Mouse (Mus musculus): ENCODE data around the gene Otos. TPM values are rescaled to one million over a fixed set of nuclear protein-coding genes. Genes with fewer than 3 reads are reported as not detected.
A peak's percentile ranks its signal among the peaks of the same experiment; 100 is the strongest.

The Otos gene
- polyA plus RNA-seq, 1 experiment from 2014 or later = 0.43 TPM

DNA sequence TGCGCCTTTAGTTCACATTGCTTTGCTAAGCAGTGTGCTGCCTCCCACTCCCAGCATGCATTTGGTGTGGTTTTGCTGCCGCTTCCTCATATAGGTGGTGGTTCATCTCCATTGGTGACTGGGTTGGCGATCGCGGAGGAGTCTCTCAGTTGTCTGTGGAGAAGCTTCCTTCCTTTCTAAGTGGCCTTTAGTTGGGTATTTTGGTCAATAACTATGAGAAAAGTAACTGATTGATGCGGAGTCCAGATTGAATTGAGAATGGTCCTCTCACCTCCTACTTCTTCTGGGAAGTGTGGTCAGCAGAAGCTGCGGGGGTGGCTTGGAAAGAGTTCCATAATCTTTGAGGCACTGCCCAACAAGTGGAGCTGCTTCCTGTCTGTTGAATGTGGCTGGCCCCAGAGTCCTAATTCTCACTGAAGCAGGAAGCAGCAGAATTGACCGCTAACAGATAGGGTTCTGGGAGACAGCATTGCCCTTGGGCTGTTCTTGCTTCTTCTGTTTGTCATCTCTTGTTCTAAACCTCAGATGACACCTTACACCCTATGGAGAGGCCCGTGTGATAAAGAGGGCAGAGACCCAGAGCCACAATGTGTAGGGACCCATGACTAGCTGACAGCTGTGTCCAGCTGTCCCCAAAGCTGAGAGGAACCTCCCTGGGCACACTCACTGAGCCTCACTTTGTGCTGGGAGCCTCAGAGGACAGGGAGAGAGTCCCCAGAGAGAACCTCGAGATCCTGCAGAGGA is 27.5 kb upstream of the Otos start:
- no peaks in the 10 kb centered on the region for H3K27me3 ChIP-seq (ENCODE audit: control insufficient read depth, insufficient read depth, low read length)
- no peaks in the 10 kb centered on the region for H3K36me3 ChIP-seq (ENCODE audit: control insufficient read depth, insufficient read depth, low read length)
- no peak overlapping the region for H3K9ac ChIP-seq (ENCODE audit: low read depth, low read length)
- H3K9me3 ChIP-seq (ENCODE audit: control insufficient read depth, low read length) = no peaks in the 10 kb centered on the region
- 72% methylated on average over 10 of the region's 10 CpGs for WGBS
- no peak overlapping the region for H3K4me2 ChIP-seq (replicated peaks; ENCODE audit: low read depth, low read length)
- no peak overlapping the region for H3K27ac ChIP-seq (ENCODE audit: low read depth, low read length)
- peaks cover 6% of the 10 kb centered on the region; the same call in 1 of the 2 replicates for H3K4me1 ChIP-seq (ENCODE audit: control insufficient read depth, insufficient read depth, low read length)
- no peak overlapping the region for H3K4me3 ChIP-seq (ENCODE audit: low read length)
- 0 out of 2 replicates have a peak, but pooled peaks have one; percentile 26 for ATAC-seq (ENCODE audit: low FRiP score, low TSS enrichment)

DNA sequence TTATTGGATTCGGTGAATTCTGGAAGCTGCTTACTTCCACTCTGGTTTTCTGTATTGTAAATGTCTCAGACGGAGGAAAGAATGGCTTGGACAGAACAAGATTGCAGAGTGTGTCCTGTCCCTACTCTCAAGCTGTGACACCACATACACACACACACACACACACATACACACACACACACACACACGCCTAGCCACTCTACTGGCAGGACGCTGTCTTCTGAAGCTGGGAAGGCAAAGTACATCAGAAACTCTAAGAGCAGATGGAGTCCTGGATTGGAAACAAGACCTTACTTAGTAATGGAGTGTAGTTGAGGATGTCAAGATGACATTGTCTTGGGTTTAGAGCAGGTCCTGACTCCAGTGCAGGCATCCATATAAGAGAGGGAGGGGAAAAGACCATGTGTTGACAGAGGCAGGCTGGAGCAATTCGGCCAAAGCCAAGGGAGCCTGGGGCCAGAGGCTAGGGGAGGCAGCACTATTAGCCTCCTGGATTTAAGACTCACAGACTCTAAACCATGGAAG is 24.7 kb upstream of the Otos start:
- Histone ChIP-seq H3K4me1 (ENCODE audit: control insufficient read depth, insufficient read depth, low read length) (no peaks in the 10 kb centered on the region), H3K4me2 (replicated peaks; ENCODE audit: low read depth, low read length) (no peak overlapping the region), H3K9me3 (ENCODE audit: control insufficient read depth, low read length) (no peaks in the 10 kb centered on the region), H3K27ac (ENCODE audit: low read depth, low read length) (no peak overlapping the region), H3K9ac (ENCODE audit: low read depth, low read length) (no peak overlapping the region), H3K27me3 (ENCODE audit: control insufficient read depth, insufficient read depth, low read length) (no peaks in the 10 kb centered on the region), H3K4me3 (ENCODE audit: low read length) (no peak overlapping the region), H3K36me3 (ENCODE audit: control insufficient read depth, insufficient read depth, low read length) (no peaks in the 10 kb centered on the region)
- no peak for ATAC-seq (ENCODE audit: low FRiP score, low TSS enrichment)
- WGBS = 82% methylated on average over 5 of the region's 5 CpGs

DNA sequence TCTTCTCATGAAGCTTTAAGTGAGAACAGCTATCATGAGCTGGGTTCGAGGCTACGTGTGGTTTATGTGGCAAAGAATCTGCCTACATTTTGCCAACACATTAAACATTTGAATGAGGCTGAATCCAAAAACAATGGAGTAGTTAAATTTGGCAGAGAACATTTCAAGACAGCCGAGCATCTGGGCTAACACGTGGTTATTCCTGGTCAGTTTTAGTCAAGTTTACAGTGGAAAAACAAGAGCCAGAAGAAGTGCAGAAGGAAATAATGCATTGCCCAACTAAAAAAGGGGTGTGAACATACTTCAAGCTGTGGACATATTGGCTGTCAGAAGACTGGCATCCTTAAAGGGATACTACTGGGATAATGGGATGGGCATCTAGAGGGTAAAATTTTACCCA is 22.7 kb upstream of the Otos start:
- H3K9ac ChIP-seq (ENCODE audit: low read depth, low read length) = no peak overlapping the region
- no peak overlapping the region for H3K4me3 ChIP-seq (ENCODE audit: low read length)
- no peak overlapping the region for H3K4me2 ChIP-seq (replicated peaks; ENCODE audit: low read depth, low read length)
- H3K27ac ChIP-seq (ENCODE audit: low read depth, low read length) = no peak overlapping the region
- 91% methylated on average over 4 of the region's 4 CpGs for WGBS
- no peak for ATAC-seq (ENCODE audit: low FRiP score, low TSS enrichment)
- H3K9me3 ChIP-seq (ENCODE audit: control insufficient read depth, low read length) = no peaks in the 10 kb centered on the region
- no peaks in the 10 kb centered on the region for H3K36me3 ChIP-seq (ENCODE audit: control insufficient read depth, insufficient read depth, low read length)
- H3K27me3 ChIP-seq (ENCODE audit: control insufficient read depth, insufficient read depth, low read length) = no peaks in the 10 kb centered on the region
- no peaks in the 10 kb centered on the region for H3K4me1 ChIP-seq (ENCODE audit: control insufficient read depth, insufficient read depth, low read length)

DNA sequence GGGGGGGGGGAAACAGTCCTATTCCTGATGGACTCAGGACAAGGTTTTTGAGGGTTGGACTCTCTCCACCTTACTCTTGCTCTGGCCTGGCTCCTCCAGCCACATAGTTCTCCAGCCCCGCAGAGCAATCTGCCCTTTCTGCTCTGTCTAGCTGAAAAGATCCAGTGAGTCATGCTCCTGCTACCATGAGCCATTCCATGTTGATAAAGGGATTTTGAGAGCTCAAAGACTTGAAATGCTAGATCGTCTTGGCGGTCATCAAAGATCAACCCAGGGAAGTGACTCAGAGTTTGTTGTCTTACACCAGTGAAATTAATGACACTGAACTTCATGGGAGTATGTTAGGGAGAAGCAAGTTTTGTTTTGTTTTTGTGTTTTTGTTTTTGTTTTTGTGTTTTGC is 20.8 kb upstream of the Otos start:
- 93% methylated on average over 3 of the region's 3 CpGs for WGBS
- no peak for ATAC-seq (ENCODE audit: low FRiP score, low TSS enrichment)
- H3K4me3 ChIP-seq (ENCODE audit: low read length) = no peak overlapping the region

DNA sequence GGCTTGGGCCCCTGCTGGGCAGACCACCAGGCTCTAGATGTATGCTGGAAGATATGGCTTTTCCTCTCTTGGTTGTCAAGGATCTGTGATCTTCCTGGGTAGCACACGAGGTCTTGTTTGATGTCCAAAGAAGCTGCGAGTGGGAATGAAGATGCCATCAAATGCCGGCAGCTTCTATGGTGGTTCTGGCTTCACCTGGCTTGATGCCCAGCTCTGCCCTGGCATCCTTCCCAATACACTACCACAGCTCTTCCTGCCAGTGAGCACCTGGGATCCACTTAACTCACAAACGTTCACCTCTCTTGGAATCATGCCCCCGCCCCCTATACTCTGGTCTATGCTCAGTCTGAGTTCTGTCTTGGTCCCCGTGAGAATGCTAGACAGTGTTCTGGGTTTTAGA is 18.5 kb upstream of the Otos start:
- ATAC-seq (ENCODE audit: low FRiP score, low TSS enrichment) = no peak
- Histone ChIP-seq H3K27me3 (ENCODE audit: control insufficient read depth, insufficient read depth, low read length) (no peaks in the 10 kb centered on the region), H3K9me3 (ENCODE audit: control insufficient read depth, low read length) (no peaks in the 10 kb centered on the region), H3K4me1 (ENCODE audit: control insufficient read depth, insufficient read depth, low read length) (no peaks in the 10 kb centered on the region), H3K36me3 (ENCODE audit: control insufficient read depth, insufficient read depth, low read length) (no peaks in the 10 kb centered on the region), H3K4me2 (replicated peaks; ENCODE audit: low read depth, low read length) (no peak overlapping the region), H3K4me3 (ENCODE audit: low read length) (no peak overlapping the region), H3K27ac (ENCODE audit: low read depth, low read length) (no peak overlapping the region), H3K9ac (ENCODE audit: low read depth, low read length) (no peak overlapping the region)
- 83% methylated on average over 6 of the region's 6 CpGs for WGBS

More for the DNA sequence above, 20.8 kb upstream of the Otos start:
- H3K9ac ChIP-seq (ENCODE audit: low read depth, low read length) = no peak overlapping the region
- no peak overlapping the region for H3K27ac ChIP-seq (ENCODE audit: low read depth, low read length)
- H3K9me3 ChIP-seq (ENCODE audit: control insufficient read depth, low read length) = no peaks in the 10 kb centered on the region
- no peaks in the 10 kb centered on the region for H3K36me3 ChIP-seq (ENCODE audit: control insufficient read depth, insufficient read depth, low read length)
- no peak overlapping the region for H3K4me2 ChIP-seq (replicated peaks; ENCODE audit: low read depth, low read length)
- no peaks in the 10 kb centered on the region for H3K27me3 ChIP-seq (ENCODE audit: control insufficient read depth, insufficient read depth, low read length)
- no peaks in the 10 kb centered on the region for H3K4me1 ChIP-seq (ENCODE audit: control insufficient read depth, insufficient read depth, low read length)

DNA sequence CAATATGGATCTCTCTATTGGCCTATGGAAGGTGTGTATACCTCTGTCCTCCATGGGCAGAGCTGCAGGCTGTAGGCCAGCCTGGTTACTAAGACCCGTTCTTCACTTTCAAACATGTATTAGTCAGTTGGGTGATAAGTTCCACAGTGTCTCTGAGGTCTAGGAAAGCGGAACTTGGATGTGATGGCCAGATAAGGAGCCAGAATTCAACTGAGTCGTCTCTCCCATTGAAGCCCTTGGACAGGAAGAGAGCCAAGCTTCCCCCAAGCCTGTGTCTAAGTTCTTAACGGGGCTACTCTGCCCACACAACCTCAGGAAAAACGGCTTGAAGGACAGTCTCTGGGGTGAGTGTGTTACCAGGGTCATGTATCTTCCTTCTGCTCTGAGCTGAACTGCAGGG is 10.8 kb upstream of the Otos start:
- Histone ChIP-seq H3K4me1 (ENCODE audit: control insufficient read depth, insufficient read depth, low read length) (no peaks in the 10 kb centered on the region), H3K27me3 (ENCODE audit: control insufficient read depth, insufficient read depth, low read length) (no peaks in the 10 kb centered on the region), H3K4me2 (replicated peaks; ENCODE audit: low read depth, low read length) (no peak overlapping the region), H3K9me3 (ENCODE audit: control insufficient read depth, low read length) (no peaks in the 10 kb centered on the region), H3K4me3 (ENCODE audit: low read length) (no peak overlapping the region), H3K36me3 (ENCODE audit: control insufficient read depth, insufficient read depth, low read length) (no peaks in the 10 kb centered on the region), H3K27ac (ENCODE audit: low read depth, low read length) (no peak overlapping the region), H3K9ac (ENCODE audit: low read depth, low read length) (no peak overlapping the region)
- WGBS = 59% methylated on average over 5 of the region's 5 CpGs
- ATAC-seq (ENCODE audit: low FRiP score, low TSS enrichment) = no peak

DNA sequence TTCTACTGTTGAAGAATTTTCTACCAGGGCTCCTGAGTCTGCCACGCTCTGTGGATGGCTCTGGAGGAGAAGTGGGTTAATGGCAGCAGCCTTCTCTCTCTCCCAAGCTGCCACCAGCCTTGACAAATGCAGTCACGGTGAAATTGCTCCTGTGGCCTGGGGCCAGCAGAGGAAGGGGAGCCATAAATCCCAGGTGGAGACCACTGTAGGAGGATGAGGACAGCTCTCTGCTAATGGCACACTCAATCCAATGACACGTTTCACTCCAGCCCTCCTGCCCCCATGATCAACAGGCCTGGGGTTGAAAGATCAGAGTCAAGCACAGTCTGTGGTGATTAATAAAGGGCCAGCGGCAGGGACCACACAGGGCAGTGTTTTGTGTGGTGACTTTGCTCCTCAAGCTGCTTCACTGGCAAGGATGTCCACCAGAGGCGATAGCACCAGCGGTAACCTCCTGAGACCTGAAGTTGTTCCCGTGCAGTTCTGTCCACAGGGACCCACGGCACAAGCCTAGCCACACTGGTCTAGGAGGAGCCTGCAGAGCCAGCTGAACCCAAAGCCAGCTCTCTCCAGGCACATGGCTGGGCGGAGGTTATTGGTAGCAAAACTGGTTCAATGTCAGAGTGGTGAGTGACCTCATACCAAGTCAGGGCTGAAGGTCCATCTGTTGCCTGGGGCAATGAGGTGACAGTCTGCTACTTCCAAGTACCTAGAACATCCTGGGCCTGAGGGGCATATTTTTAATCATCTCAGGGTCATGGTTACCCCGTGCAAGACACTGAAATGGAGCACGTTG is 8.6 kb upstream of the Otos start:
- no peaks in the 10 kb centered on the region for H3K4me1 ChIP-seq (ENCODE audit: control insufficient read depth, insufficient read depth, low read length)

DNA sequence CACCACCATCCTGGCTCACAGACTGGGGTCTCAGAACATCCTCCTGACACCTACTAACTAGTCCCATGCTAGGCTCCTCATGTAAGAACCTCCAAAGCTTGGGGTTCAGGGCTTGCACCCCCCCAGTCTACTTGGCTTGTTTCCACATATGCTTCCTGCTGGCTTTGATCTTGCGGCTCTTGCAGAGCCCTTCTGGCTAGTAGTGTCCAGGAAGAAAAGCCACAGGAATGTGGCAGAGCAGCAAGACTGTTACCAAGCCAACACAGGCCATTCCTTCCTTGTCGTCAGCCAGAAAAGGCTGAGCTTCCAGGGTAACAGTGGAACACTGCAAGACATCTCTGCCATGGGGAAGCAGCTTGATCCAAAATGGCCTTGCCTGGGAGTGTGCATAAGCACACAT is 6.0 kb upstream of the Otos start:
- no peak overlapping the region for H3K4me3 ChIP-seq (ENCODE audit: low read length)
- no peak for ATAC-seq (ENCODE audit: low FRiP score, low TSS enrichment)
- no peak overlapping the region for H3K27ac ChIP-seq (ENCODE audit: low read depth, low read length)
- H3K9me3 ChIP-seq (ENCODE audit: control insufficient read depth, low read length) = no peaks in the 10 kb centered on the region
- no peak overlapping the region for H3K9ac ChIP-seq (ENCODE audit: low read depth, low read length)
- H3K27me3 ChIP-seq (ENCODE audit: control insufficient read depth, insufficient read depth, low read length) = no peaks in the 10 kb centered on the region
- no peak overlapping the region for H3K4me2 ChIP-seq (replicated peaks; ENCODE audit: low read depth, low read length)
- no peaks in the 10 kb centered on the region for H3K36me3 ChIP-seq (ENCODE audit: control insufficient read depth, insufficient read depth, low read length)
- H3K4me1 ChIP-seq (ENCODE audit: control insufficient read depth, insufficient read depth, low read length) = peaks cover 3% of the 10 kb centered on the region; the same call in 1 of the 2 replicates
- 63% methylated on average over 2 of the region's 2 CpGs for WGBS

More for the DNA sequence above, 8.6 kb upstream of the Otos start:
- Histone ChIP-seq H3K9me3 (ENCODE audit: control insufficient read depth, low read length) (no peaks in the 10 kb centered on the region), H3K36me3 (ENCODE audit: control insufficient read depth, insufficient read depth, low read length) (no peaks in the 10 kb centered on the region), H3K27me3 (ENCODE audit: control insufficient read depth, insufficient read depth, low read length) (no peaks in the 10 kb centered on the region), H3K9ac (ENCODE audit: low read depth, low read length) (no peak overlapping the region), H3K4me3 (ENCODE audit: low read length) (no peak overlapping the region), H3K4me2 (replicated peaks; ENCODE audit: low read depth, low read length) (no peak overlapping the region), H3K27ac (ENCODE audit: low read depth, low read length) (no peak overlapping the region)
- 0 out of 2 replicates have a peak, but pooled peaks have one; percentile 64 for ATAC-seq (ENCODE audit: low FRiP score, low TSS enrichment)
- 42% methylated on average over 11 of the region's 11 CpGs for WGBS

DNA sequence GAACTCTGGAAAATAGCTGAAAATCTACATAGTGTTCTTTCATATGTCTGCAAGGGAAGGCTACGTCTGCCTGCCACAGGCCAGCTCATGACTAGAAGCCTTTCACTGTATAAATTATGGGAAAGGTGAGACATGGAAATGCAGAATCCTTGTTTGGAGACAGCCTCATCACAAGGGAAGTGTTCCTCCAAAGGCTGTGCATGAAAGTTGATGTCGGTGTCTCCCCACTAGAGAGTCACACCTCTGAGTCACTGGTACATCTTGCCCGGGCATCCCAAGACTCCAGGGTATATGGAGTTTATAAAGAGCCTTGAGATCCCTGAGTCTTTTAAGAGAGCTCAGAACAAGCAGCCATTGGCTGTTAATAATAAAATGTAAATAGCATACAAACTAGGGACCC is 4.5 kb upstream of the Otos start:
- no peak for ATAC-seq (ENCODE audit: low FRiP score, low TSS enrichment)
- Histone ChIP-seq H3K4me1 (ENCODE audit: control insufficient read depth, insufficient read depth, low read length) (peaks cover 5% of the 10 kb centered on the region; the same call in 1 of the 2 replicates), H3K27me3 (ENCODE audit: control insufficient read depth, insufficient read depth, low read length) (no peaks in the 10 kb centered on the region), H3K9ac (ENCODE audit: low read depth, low read length) (no peak overlapping the region), H3K27ac (ENCODE audit: low read depth, low read length) (no peak overlapping the region), H3K4me3 (ENCODE audit: low read length) (no peak overlapping the region), H3K4me2 (replicated peaks; ENCODE audit: low read depth, low read length) (no peak overlapping the region), H3K36me3 (ENCODE audit: control insufficient read depth, insufficient read depth, low read length) (no peaks in the 10 kb centered on the region), H3K9me3 (ENCODE audit: control insufficient read depth, low read length) (no peaks in the 10 kb centered on the region)
- 85% methylated on average over 3 of the region's 3 CpGs for WGBS

Measured in kidney, embryonic 14.5 days (tissue).